Mouse (Mus musculus) embryonic facial prominence, embryonic 13.5 days (tissue): ENCODE measurements around the gene Glb1l3. TPM values are rescaled to one million over a fixed set of nuclear protein-coding genes. Genes with fewer than 3 reads are reported as not detected.

Source experiments
- ATAC-seq: fragments of 200-750 bp; cut with Nextera tagmentation; 2 replicates; pipeline ENCODE4 v1.8.0; 2017; ENCODE audit warnings: low read depth; ENCODE audit not compliant: insufficient number of reproducible peaks, insufficient read depth, low FRiP score, low TSS enrichment
- H3K27ac ChIP-seq: fragments of 300-500 bp; sonication (generic); 2 replicates; pipeline ENCODE4 v1.5.1; 2015; ENCODE audit warnings: moderate library complexity, mild to moderate bottlenecking, inconsistent platforms
- H3K27me3 ChIP-seq: fragments of 300-500 bp; sonication (generic); 2 replicates; pipeline ENCODE4 v1.6.1; 2015; ENCODE audit warnings: mild to moderate bottlenecking, inconsistent platforms
- H3K36me3 ChIP-seq: fragments of 300-500 bp; sonication (generic); 2 replicates; pipeline ENCODE4 v1.6.1; 2015; ENCODE audit warnings: mild to moderate bottlenecking, inconsistent platforms
- H3K4me1 ChIP-seq: fragments of 300-500 bp; sonication (generic); 2 replicates; pipeline ENCODE4 v1.6.1; 2015; ENCODE audit warnings: inconsistent platforms
- H3K4me2 ChIP-seq: fragments of 300-500 bp; sonication (generic); 2 replicates; pipeline ENCODE4 v1.6.1; 2015; ENCODE audit warnings: moderate library complexity, mild to moderate bottlenecking, inconsistent platforms
- H3K4me3 ChIP-seq: fragments of 300-500 bp; sonication (generic); 2 replicates; pipeline ENCODE4 v1.5.1; 2015; ENCODE audit warnings: mild to moderate bottlenecking, inconsistent platforms
- H3K9ac ChIP-seq: fragments of 300-500 bp; sonication (generic); 2 replicates; pipeline ENCODE4 v1.6.1; 2015; ENCODE audit warnings: mild to moderate bottlenecking, inconsistent platforms
- H3K9me3 ChIP-seq: fragments of 300-500 bp; sonication (generic); 2 replicates; pipeline ENCODE4 v1.6.1; 2016; ENCODE audit warnings: inconsistent platforms
- WGBS: fragments of 180-500 bp; shearing (Covaris S2); methylation state at CpG from one replicate; pipeline ENCODE4 v1.1.7; 2015; ENCODE audit warnings: mixed read lengths; 5-methylcytosine and 5-hydroxymethylcytosine counted together
- polyA plus RNA-seq: library from polyadenylated mRNA; unstranded; fragments of >200 nt; fragmentation: Nextera tagmentation; extraction: Ambion mirVana; gene quantifications from 2 replicates; pipeline ENCODE4 v1.2.1, GENCODE M21; 2015

Glb1l3 gene
- polyA plus RNA-seq, 1 experiment from 2014 or later: not detected

DNA sequence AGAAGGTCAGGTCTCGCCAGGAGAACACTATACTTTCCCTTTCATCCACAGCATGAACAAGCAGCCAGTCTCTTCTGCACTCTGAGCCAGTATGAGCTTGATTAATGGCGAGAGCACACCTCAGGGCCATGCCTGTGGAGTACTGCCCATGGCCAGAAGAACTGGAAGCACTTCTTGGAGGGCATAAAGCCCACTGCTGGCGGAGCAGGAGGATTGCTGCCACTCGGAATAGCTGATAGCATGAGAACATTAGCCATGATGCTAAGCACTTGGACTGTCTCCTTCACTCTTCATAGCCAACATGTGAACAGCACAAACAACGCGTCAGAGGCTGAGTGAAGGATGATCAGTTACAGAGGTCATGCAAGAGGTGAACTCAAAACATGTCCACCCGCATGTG lies 82.3 kb downstream of the Glb1l3 start:
- no peak for ATAC-seq
- no peak overlapping the region for H3K27ac ChIP-seq
- no peaks in the 10 kb centered on the region for H3K9me3 ChIP-seq
- WGBS: 81% methylated on average over 7 of the region's 7 CpGs
- no peak overlapping the region for H3K4me2 ChIP-seq
- H3K4me1 ChIP-seq: 0 out of 2 replicates have a peak, but pooled peaks cover 3% of the 10 kb centered on the region
- H3K36me3 ChIP-seq: no peaks in the 10 kb centered on the region
- no peak overlapping the region for H3K4me3 ChIP-seq
- H3K9ac ChIP-seq: no peak overlapping the region
- peaks cover 3% of the 10 kb centered on the region; the same call in 1 of the 2 replicates for H3K27me3 ChIP-seq

DNA sequence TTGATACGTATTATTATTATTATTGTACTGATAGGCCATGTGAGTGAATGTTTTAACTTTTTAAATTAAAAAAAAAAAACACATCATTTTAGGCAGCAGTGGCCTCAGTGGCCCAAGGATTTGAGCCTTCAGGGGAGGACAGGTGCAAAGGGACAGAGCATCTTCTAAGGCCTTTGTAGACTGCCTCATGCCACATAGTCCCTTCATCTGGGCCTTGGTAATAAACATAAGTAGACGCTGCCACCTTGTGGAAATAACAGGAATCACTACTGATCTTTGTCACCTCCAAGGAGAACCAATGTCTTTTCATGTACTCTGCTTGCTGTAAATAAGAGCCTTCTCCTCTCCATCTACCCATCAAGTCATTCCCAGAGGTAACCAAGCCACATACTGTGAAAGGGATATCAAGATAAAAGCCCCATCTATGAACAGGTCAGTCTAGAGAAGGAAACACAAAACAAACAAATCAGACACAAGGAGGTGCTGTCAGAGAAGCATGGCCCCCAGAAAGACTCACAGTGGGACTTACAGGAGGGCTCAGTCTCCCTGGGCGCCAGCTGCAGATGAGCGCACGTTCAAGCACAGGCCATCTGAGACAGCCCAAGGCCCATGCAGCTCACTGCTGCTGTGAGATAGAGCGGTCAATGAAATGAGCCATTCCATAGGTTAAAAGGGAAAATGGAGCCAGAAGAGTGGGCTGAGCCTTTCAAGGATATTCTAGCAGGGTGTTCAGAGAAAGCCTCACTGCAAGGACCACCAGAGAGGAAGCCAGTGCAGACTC lies 84.4 kb downstream of the Glb1l3 start:
- Histone ChIP-seq H3K4me3 (no peak overlapping the region), H3K36me3 (no peaks in the 10 kb centered on the region), H3K9ac (no peak overlapping the region), H3K27me3 (peaks cover 3% of the 10 kb centered on the region; the same call in 1 of the 2 replicates), H3K27ac (no peak overlapping the region), H3K4me2 (no peak overlapping the region), H3K9me3 (no peaks in the 10 kb centered on the region), H3K4me1 (0 out of 2 replicates have a peak, but pooled peaks cover 3% of the 10 kb centered on the region)
- 62% methylated on average over 6 of the region's 6 CpGs for WGBS
- no peak for ATAC-seq

GRCm38 (mm10) chr9:26775700-26776099 lies 85.0 kb downstream of the Glb1l3 start:
- H3K27ac ChIP-seq: no peak overlapping the region
- no peaks in the 10 kb centered on the region for H3K9me3 ChIP-seq
- H3K27me3 ChIP-seq: peaks cover 3% of the 10 kb centered on the region; the same call in 1 of the 2 replicates
- H3K4me3 ChIP-seq: no peak overlapping the region
- H3K36me3 ChIP-seq: no peaks in the 10 kb centered on the region
- no peak for ATAC-seq
- H3K9ac ChIP-seq: no peak overlapping the region
- H3K4me2 ChIP-seq: no peak overlapping the region
- 0 out of 2 replicates have a peak, but pooled peaks cover 3% of the 10 kb centered on the region for H3K4me1 ChIP-seq
- WGBS: 77% methylated on average over 2 of the region's 2 CpGs

GRCm38 (mm10) chr9:26768181-26768580 lies 92.5 kb downstream of the Glb1l3 start:
- WGBS: 83% methylated on average over 3 of the region's 3 CpGs
- Histone ChIP-seq H3K27me3 (no peaks in the 10 kb centered on the region), H3K27ac (no peak overlapping the region), H3K9ac (no peak overlapping the region), H3K4me3 (no peak overlapping the region), H3K9me3 (no peaks in the 10 kb centered on the region), H3K4me1 (no peaks in the 10 kb centered on the region), H3K36me3 (no peaks in the 10 kb centered on the region), H3K4me2 (no peak overlapping the region)
- ATAC-seq: no peak

Other genes with a start within 250 kb of the Glb1l3 start
- gene B3gat1, start 127.2 kb downstream of the Glb1l3 start, polyA plus RNA-seq: 1.8 and 2.7 TPM in 2 replicates
- 3.7 and 6.5 TPM in 2 replicates for gene Glb1l2, start 54.4 kb downstream of the Glb1l3 start, polyA plus RNA-seq
- not detected in 2 replicates for gene Gm1110, start 62.2 kb upstream of the Glb1l3 start, polyA plus RNA-seq
- gene Acad8, start 138.7 kb upstream of the Glb1l3 start, polyA plus RNA-seq: 54.1 and 54.5 TPM in 2 replicates
- 132 and 154 TPM in 2 replicates for gene Thyn1, start 138.8 kb upstream of the Glb1l3 start, polyA plus RNA-seq
- gene Vps26b, start 169.2 kb upstream of the Glb1l3 start, polyA plus RNA-seq: 36.1 and 40.4 TPM in 2 replicates
- 27.2 and 28.9 TPM in 2 replicates for gene Ncapd3, start 169.3 kb upstream of the Glb1l3 start, polyA plus RNA-seq